Mouse (Mus musculus) myocyte (in vitro differentiated cells): ENCODE results near the gene Dnajc28.

Source experiments
- POLR2A ChIP-seq: IDR thresholded peaks from one replicate; pipeline ENCODE4 v1.6.1; 2011; ENCODE audit warnings: low read depth, mild to moderate bottlenecking, control low read depth, moderate library complexity; ENCODE audit not compliant: insufficient read length
- POLR2AphosphoS2 ChIP-seq: IDR thresholded peaks from one replicate; pipeline ENCODE4 v1.6.1; 2011; ENCODE audit warnings: low read depth, control low read depth; ENCODE audit not compliant: insufficient read length
- SRF ChIP-seq: IDR thresholded peaks from one replicate; pipeline ENCODE4 v1.6.1; 2011; ENCODE audit warnings: low read depth; ENCODE audit not compliant: control insufficient read depth, insufficient read length
- USF1 ChIP-seq: IDR thresholded peaks from one replicate; pipeline ENCODE4 v1.6.1; 2011; ENCODE audit warnings: low read depth, mild to moderate bottlenecking, control low read depth, moderate library complexity

DNA sequence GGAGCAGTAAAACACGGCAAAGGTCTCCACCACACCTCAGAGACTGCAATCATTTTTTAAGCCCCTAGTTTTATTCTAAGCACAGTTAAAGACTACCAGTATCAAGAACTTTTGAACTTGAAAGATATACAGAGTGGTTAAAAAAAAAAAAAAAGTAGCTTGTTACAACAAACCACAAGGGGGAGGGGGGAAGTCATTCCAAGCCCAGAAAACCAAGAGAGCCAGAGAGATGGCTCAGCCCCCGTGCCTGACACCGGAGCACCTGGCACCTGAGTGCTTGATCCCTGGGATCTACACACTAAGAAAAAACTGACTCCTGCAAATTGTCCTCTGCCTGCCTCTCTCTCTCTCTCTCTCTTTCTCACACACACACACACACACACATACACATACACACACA, 25.6 kb downstream of the Dnajc28 start:
- TF ChIP-seq POLR2A = no peak
- no peak for TF ChIP-seq USF1
- TF ChIP-seq POLR2AphosphoS2 = no peak
- TF ChIP-seq SRF = no peak
